Mouse (Mus musculus): Measurements from ENCODE around the gene Map2k6.
A peak's percentile ranks its signal among the peaks of the same experiment; 100 is the strongest.

Map2k6 gene

GRCm38 (mm10) chr11:110562320-110563081 lies 163.6 kb downstream of the Map2k6 start:
- DNase-seq (ENCODE audit: low read depth, low spot score), result no peak

GRCm38 (mm10) chr11:110563272-110563671 lies 164.3 kb downstream of the Map2k6 start:
- DNase-seq (ENCODE audit: low read depth, low spot score), result no peak

- DNase-seq (ENCODE audit: low read depth, low spot score), result no peak
These were observed 164.9 kb downstream of the Map2k6 start for GRCm38 (mm10) chr11:110563801-110564200.

- DNase-seq (ENCODE audit: low read depth, low spot score), result no peak
These were observed 167.4 kb downstream of the Map2k6 start for GRCm38 (mm10) chr11:110566307-110566706.

- peak; percentile 50 for DNase-seq (ENCODE audit: low read depth, low spot score)
These were observed 173.6 kb downstream of the Map2k6 start for GRCm38 (mm10) chr11:110572548-110572947.
